Mouse (Mus musculus) midbrain, embryonic 16.5 days (tissue): ENCODE data around the gene Lrmda. TPM values are rescaled to one million over a fixed set of nuclear protein-coding genes. Genes with fewer than 3 reads are reported as not detected.

Source experiments
- ATAC-seq: fragments of 200-750 bp; cut with Nextera tagmentation; 2 replicates; pipeline ENCODE4 v1.8.0; 2017; ENCODE audit warnings: moderate TSS enrichment
- H3K27ac ChIP-seq: fragments of 300-500 bp; sonication (generic); 2 replicates; pipeline ENCODE4 v1.5.1; 2014; ENCODE audit warnings: mild to moderate bottlenecking, low read length, mixed read lengths
- H3K27me3 ChIP-seq: fragments of 300-500 bp; sonication (generic); 2 replicates; pipeline ENCODE4 v1.6.1; 2014; ENCODE audit warnings: low read depth, low read length, mixed read lengths; ENCODE audit not compliant: control insufficient read depth, insufficient read depth
- H3K36me3 ChIP-seq: fragments of 300-500 bp; sonication (generic); 2 replicates; pipeline ENCODE4 v1.6.1; 2014; ENCODE audit warnings: mild to moderate bottlenecking, low read length, moderate library complexity, mixed read lengths; ENCODE audit not compliant: control insufficient read depth, insufficient read depth
- H3K4me1 ChIP-seq: fragments of 300-500 bp; sonication (generic); 2 replicates; pipeline ENCODE4 v1.6.1; 2014; ENCODE audit warnings: mild to moderate bottlenecking, low read length, mixed read lengths; ENCODE audit not compliant: control insufficient read depth, insufficient read depth
- H3K4me2 ChIP-seq: fragments of 300-500 bp; sonication (generic); 2 replicates; pipeline ENCODE4 v1.6.1; 2014; ENCODE audit warnings: mild to moderate bottlenecking, low read length, mixed read lengths
- H3K4me3 ChIP-seq: fragments of 300-500 bp; sonication (generic); 2 replicates; pipeline ENCODE4 v1.5.1; 2014; ENCODE audit warnings: low read depth, mild to moderate bottlenecking, low read length, moderate library complexity, mixed read lengths
- H3K9ac ChIP-seq: fragments of 300-500 bp; sonication (generic); 2 replicates; pipeline ENCODE4 v1.6.1; 2014; ENCODE audit warnings: low read depth, low read length, mixed read lengths
- H3K9me3 ChIP-seq: fragments of 300-500 bp; sonication (generic); replicated peaks from 2 replicates; pipeline ENCODE4 v1.6.1; 2014; ENCODE audit warnings: mild to moderate bottlenecking, low read length, mixed read lengths; ENCODE audit not compliant: control insufficient read depth, poor library complexity, severe bottlenecking
- WGBS: fragments of 180-500 bp; shearing (Covaris S2); extraction: QIAGEN DNeasy Blood & Tissue Kit; methylation state at CpG from one replicate; pipeline ENCODE4 v1.1.7; 2014; 5-methylcytosine and 5-hydroxymethylcytosine counted together
- polyA plus RNA-seq: library from polyadenylated mRNA; unstranded; fragments of >200 nt; fragmentation: Nextera tagmentation; extraction: Ambion mirVana; gene quantifications from 2 replicates; pipeline ENCODE4 v1.2.1, GENCODE M21; 2015

Gene Lrmda
- polyA plus RNA-seq, 1 experiment from 2014 or later, result not detected

- H3K4me3 ChIP-seq, result no peak overlapping the region
- peak overlapping the region; percentile 1; the same call in 1 of the 2 replicates for H3K4me2 ChIP-seq
- no peaks in the 10 kb centered on the region for H3K9me3 ChIP-seq
- no peak overlapping the region for H3K9ac ChIP-seq
- H3K4me1 ChIP-seq, result peaks cover 12% of the 10 kb centered on the region
- H3K36me3 ChIP-seq, result no peaks in the 10 kb centered on the region
- 0 out of 2 replicates have a peak, but pooled peaks cover 2% of the 10 kb centered on the region for H3K27me3 ChIP-seq
- H3K27ac ChIP-seq, result peak overlapping the region; percentile 35; the same call in 1 of the 2 replicates
- ATAC-seq, result peak; percentile 85
- 11% methylated on average over 6 of the region's 6 CpGs for WGBS
Observed at GRCm38 (mm10) chr14:22710071-22710661, 690.7 kb downstream of the Lrmda start.

DNA sequence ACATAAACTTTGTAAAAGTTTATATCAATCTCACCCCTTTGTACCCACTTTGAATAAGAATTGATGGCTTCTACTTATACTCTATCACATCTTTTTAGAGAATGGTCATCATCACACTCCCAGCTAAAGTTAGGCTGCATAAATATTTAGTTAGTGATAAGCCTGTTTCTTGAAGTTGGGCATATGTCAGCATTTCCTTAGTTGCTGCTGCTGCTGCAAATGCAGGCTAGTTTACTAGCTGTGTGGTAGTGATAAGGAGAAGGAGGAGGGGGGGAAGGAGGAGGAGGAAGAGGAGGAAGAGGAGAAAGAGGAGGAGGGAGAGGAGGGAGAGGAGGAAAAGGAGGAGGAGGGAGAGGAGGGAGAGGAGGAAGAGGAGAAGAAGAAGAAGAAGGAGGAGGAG lies 692.9 kb downstream of the Lrmda start:
- Histone ChIP-seq H3K4me1 (peaks cover 12% of the 10 kb centered on the region), H3K36me3 (no peaks in the 10 kb centered on the region), H3K4me2 (no peak overlapping the region), H3K4me3 (no peak overlapping the region), H3K27me3 (0 out of 2 replicates have a peak, but pooled peaks cover 2% of the 10 kb centered on the region), H3K27ac (no peak overlapping the region), H3K9ac (no peak overlapping the region), H3K9me3 (no peaks in the 10 kb centered on the region)
- no peak for ATAC-seq

DNA sequence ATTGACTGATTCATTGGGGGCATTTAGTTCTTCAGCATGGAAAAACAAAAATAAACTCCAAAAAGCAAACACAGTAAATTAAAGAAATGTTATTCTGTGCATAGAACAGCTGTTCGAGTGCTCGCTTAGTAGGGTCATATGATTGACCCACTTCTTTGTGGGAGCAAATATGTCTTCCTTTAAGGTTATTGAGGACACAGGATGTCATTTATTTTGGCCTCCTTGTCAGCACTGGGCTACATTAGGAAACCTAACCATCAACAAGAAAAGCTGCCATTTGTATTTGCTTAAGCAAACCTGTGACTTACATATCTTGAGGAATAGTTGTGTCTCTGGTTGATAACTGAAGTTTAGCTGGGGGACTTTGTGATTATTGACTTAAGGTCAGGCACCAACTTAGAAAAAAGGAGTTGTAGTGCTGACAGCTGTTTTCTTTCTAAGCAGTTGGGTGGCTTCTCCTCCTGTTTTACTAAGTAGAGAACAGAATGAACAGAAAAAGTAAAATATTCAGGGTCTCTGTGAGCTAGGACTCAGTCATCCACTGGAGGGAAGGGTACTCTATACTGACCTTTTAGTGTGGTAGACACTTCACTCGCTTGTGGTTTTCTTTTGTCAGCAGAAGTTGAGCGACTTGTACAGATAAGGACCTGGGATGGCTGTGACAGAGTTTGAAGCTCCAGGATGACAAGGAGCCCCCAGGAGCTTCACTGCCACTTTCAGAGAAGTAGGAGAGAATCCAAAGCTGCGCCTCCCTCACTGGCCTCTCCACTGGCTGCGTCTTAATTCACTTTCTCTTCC lies 696.3 kb downstream of the Lrmda start:
- no peaks in the 10 kb centered on the region for H3K36me3 ChIP-seq
- H3K27me3 ChIP-seq, result no peaks in the 10 kb centered on the region
- no peak overlapping the region for H3K4me3 ChIP-seq
- H3K4me1 ChIP-seq, result peaks cover 5% of the 10 kb centered on the region; the same call in 1 of the 2 replicates
- H3K27ac ChIP-seq, result no peak overlapping the region
- 87% methylated on average over 6 of the region's 6 CpGs for WGBS
- no peak overlapping the region for H3K9ac ChIP-seq
- no peak overlapping the region for H3K4me2 ChIP-seq
- no peaks in the 10 kb centered on the region for H3K9me3 ChIP-seq
- ATAC-seq, result no peak

DNA sequence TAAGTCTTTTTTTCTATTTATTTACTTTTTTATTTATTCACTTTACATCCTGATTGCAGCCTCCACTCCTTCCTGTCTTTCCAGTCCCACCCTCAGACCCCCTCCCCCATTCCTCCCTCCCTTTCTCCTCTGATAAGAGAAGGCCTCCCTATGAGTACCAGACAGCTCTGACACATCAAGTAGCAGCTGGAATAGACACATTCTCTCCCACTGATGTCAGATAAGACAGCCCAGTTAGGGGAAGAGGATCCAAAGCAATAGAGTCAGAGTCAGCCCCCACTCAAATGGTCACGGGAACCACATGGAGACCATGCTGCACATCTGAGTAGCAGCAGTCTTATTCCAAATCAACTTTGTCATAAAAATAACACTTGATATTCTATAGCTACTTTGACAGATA lies 700.5 kb downstream of the Lrmda start:
- no peak for ATAC-seq
- H3K27me3 ChIP-seq, result no peaks in the 10 kb centered on the region
- H3K9ac ChIP-seq, result no peak overlapping the region
- H3K4me2 ChIP-seq, result no peak overlapping the region
- no peaks in the 10 kb centered on the region for H3K9me3 ChIP-seq
- no peak overlapping the region for H3K27ac ChIP-seq
- H3K4me3 ChIP-seq, result no peak overlapping the region
- peaks cover 3% of the 10 kb centered on the region; the same call in 1 of the 2 replicates for H3K4me1 ChIP-seq
- no peaks in the 10 kb centered on the region for H3K36me3 ChIP-seq
- 96% methylated on average over 1 of the region's 1 CpGs for WGBS

DNA sequence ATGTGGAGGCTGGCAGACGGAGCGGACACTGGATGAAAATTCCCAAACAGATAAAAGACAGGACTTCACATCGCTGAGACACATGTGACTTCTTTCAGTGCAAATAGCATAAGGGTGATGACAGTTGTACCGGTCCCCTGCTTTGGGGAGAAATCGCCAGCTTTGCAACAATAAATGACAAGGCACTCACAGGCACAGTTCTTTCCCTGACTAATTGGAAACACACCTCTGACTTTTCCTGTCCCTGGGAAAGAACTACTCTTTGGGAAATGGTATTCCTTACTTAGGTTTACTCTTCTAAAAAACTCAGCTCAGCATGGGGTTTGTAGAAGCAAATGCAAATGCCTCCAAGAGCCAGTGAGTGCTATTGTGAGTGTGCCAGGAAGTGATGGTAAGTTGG lies 702.3 kb downstream of the Lrmda start:
- no peaks in the 10 kb centered on the region for H3K27me3 ChIP-seq
- no peak for ATAC-seq
- H3K4me1 ChIP-seq, result peaks cover 3% of the 10 kb centered on the region; the same call in 1 of the 2 replicates
- no peak overlapping the region for H3K9ac ChIP-seq
- WGBS, result 29% methylated on average over 5 of the region's 5 CpGs
- H3K9me3 ChIP-seq, result no peaks in the 10 kb centered on the region
- H3K27ac ChIP-seq, result no peak overlapping the region
- no peaks in the 10 kb centered on the region for H3K36me3 ChIP-seq
- no peak overlapping the region for H3K4me3 ChIP-seq
- no peak overlapping the region for H3K4me2 ChIP-seq

DNA sequence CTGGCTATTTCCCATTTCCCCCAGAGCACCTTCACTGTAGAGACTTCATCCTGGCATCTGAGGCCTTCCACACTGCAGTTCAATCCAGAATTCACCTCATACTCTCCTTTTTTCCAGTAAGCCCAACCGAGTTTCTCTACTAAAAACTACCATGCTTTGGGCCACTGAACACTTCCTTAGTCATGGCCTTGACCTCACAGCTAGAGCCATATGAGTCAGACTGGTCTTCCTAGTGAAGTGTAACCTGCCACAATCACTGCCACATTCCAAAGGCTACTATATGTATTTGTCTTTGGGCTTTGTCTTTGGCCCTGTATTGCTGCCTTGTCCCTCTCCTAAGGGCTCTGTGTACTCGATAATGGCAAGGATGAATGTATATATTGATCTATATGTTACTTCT lies 708.0 kb downstream of the Lrmda start:
- no peak overlapping the region for H3K27ac ChIP-seq
- no peaks in the 10 kb centered on the region for H3K27me3 ChIP-seq
- no peaks in the 10 kb centered on the region for H3K4me1 ChIP-seq
- no peaks in the 10 kb centered on the region for H3K36me3 ChIP-seq
- no peak overlapping the region for H3K4me3 ChIP-seq
- H3K9ac ChIP-seq, result no peak overlapping the region
- no peak overlapping the region for H3K4me2 ChIP-seq
- ATAC-seq, result no peak
- no peaks in the 10 kb centered on the region for H3K9me3 ChIP-seq
- WGBS, result 84% methylated on average over 2 of the region's 2 CpGs

GRCm38 (mm10) chr14:22728611-22729223 lies 709.2 kb downstream of the Lrmda start:
- no peak for ATAC-seq
- no peak overlapping the region for H3K4me2 ChIP-seq
- H3K4me3 ChIP-seq, result no peak overlapping the region
- H3K9ac ChIP-seq, result no peak overlapping the region
- no peaks in the 10 kb centered on the region for H3K9me3 ChIP-seq
- 67% methylated on average over 8 of the region's 8 CpGs for WGBS
- no peak overlapping the region for H3K27ac ChIP-seq
- no peaks in the 10 kb centered on the region for H3K27me3 ChIP-seq
- H3K4me1 ChIP-seq, result no peaks in the 10 kb centered on the region
- no peaks in the 10 kb centered on the region for H3K36me3 ChIP-seq

DNA sequence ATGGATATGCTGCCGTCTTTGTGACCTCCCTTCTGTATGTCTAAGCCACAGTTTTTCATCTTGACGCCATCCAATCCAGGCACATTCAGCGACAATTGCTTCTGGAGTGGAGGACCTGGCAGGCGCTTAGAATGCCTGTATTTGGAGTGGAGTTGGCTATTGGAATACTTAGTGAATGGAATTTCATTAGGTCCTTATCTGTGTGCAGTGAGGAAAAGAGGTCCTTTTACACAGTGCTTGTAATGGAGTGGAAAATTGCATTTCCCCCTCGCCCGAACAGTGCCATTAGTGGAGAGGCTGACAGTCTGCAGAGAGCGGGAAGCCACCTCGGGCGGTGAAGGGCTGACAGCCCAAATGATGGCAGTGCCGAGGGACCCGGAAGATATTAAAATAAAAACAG lies 719.1 kb downstream of the Lrmda start:
- 65% methylated on average over 11 of the region's 11 CpGs for WGBS
- ATAC-seq, result no peak
- H3K27me3 ChIP-seq, result peaks cover 3% of the 10 kb centered on the region
- H3K9ac ChIP-seq, result no peak overlapping the region
- no peak overlapping the region for H3K4me3 ChIP-seq
- H3K4me1 ChIP-seq, result no peaks in the 10 kb centered on the region
- no peak overlapping the region for H3K4me2 ChIP-seq
- H3K9me3 ChIP-seq, result no peaks in the 10 kb centered on the region
- H3K27ac ChIP-seq, result no peak overlapping the region
- H3K36me3 ChIP-seq, result no peaks in the 10 kb centered on the region

GRCm38 (mm10) chr14:22742527-22742926 lies 723.0 kb downstream of the Lrmda start:
- H3K4me1 ChIP-seq, result peaks cover 9% of the 10 kb centered on the region
- no peak for ATAC-seq
- H3K4me2 ChIP-seq, result no peak overlapping the region
- no peaks in the 10 kb centered on the region for H3K36me3 ChIP-seq
- no peak overlapping the region for H3K9ac ChIP-seq
- no peak overlapping the region for H3K4me3 ChIP-seq
- H3K27me3 ChIP-seq, result peaks cover 3% of the 10 kb centered on the region
- no peaks in the 10 kb centered on the region for H3K9me3 ChIP-seq
- H3K27ac ChIP-seq, result no peak overlapping the region
